Mouse (Mus musculus) brain, embryonic 14.5 days (tissue): ENCODE results near the gene Ddt.

Experiments
- CTCF ChIP-seq: fragments of 200-500 bp; IDR thresholded peaks from 2 replicates; pipeline ENCODE4 v1.5.1; 2012; ENCODE audit warnings: inconsistent platforms, mild to moderate bottlenecking, moderate library complexity, borderline replicate concordance; ENCODE audit not compliant: insufficient read depth, insufficient read length; ENCODE audit errors: extremely low read depth
- POLR2A ChIP-seq: fragments of 200-500 bp; IDR thresholded peaks from 2 replicates; pipeline ENCODE4 v1.6.1; 2012; ENCODE audit warnings: mild to moderate bottlenecking, inconsistent platforms, borderline replicate concordance; ENCODE audit not compliant: poor library complexity, insufficient read depth, insufficient read length, severe bottlenecking; ENCODE audit errors: extremely low read depth

GRCm38 (mm10) chr10:75725449-75725848 is 47.8 kb downstream of the Ddt start:
- TF ChIP-seq POLR2A (no peak), CTCF (no peak)
